Comparison of ENCODE assay signal across 11 mouse cellular contexts in genomic region chr13:63324311-63324710, GRCm38 (mm10).
DNase-seq lines count a peak whose midpoint lies in the region; ATAC-seq and TF ChIP-seq lines count a peak whose summit lies in the region.
"Had no signal": no experiment of that assay in that cellular context is flagged by ENCODE, and none has a peak within 500 bp of the region (broad histone marks: within the 10 kb centered on the region; RNA-seq: fewer than 3 reads in every experiment).

No protein-coding gene starts in this region.

- peak overlapping the region; percentile 76 for H3K27ac ChIP-seq in heart, embryonic 13.5 days (replicated peaks)
- H3K27ac ChIP-seq in lung, embryonic 15.5 days: peak overlapping the region; percentile 65
- H3K27ac ChIP-seq in embryonic facial prominence, embryonic 14.5 days (replicated peaks; ENCODE audit: low read depth, low read length): peak overlapping the region; percentile 67
- peak overlapping the region; percentile 46; the same call in 1 of the 2 replicates for H3K27ac ChIP-seq in stomach, embryonic 14.5 days (ENCODE audit: low read length)
- H3K27ac ChIP-seq in midbrain, embryonic 16.5 days (ENCODE audit: low read length): no peak overlapping the region

- H3K9ac ChIP-seq in heart, embryonic 13.5 days: 0 out of 2 replicates have a peak overlapping the region, but pooled peaks have one; percentile 37
- H3K9ac ChIP-seq in lung, embryonic 15.5 days: no peak overlapping the region
- H3K9ac ChIP-seq in embryonic facial prominence, embryonic 14.5 days (ENCODE audit: low read depth, low read length): no peak overlapping the region
- H3K9ac ChIP-seq in stomach, embryonic 14.5 days (replicated peaks; ENCODE audit: low read depth, low read length): no peak overlapping the region
- no peak overlapping the region for H3K9ac ChIP-seq in midbrain, embryonic 16.5 days (ENCODE audit: low read depth, low read length)

- no peaks in the 10 kb centered on the region for H3K27me3 ChIP-seq in heart, embryonic 13.5 days (replicated peaks)
- H3K27me3 ChIP-seq in lung, embryonic 15.5 days: no peaks in the 10 kb centered on the region
- no peaks in the 10 kb centered on the region for H3K27me3 ChIP-seq in embryonic facial prominence, embryonic 14.5 days (replicated peaks; ENCODE audit: control insufficient read depth, insufficient read depth, low read length)
- no peaks in the 10 kb centered on the region for H3K27me3 ChIP-seq in stomach, embryonic 14.5 days (ENCODE audit: control insufficient read depth, insufficient read depth, low read length)
- no peaks in the 10 kb centered on the region for H3K27me3 ChIP-seq in midbrain, embryonic 16.5 days (ENCODE audit: control insufficient read depth, insufficient read depth, low read depth, low read length)

- H3K9me3 ChIP-seq in heart, embryonic 13.5 days: no peaks in the 10 kb centered on the region
- H3K9me3 ChIP-seq in lung, embryonic 15.5 days: no peaks in the 10 kb centered on the region
- no peaks in the 10 kb centered on the region for H3K9me3 ChIP-seq in embryonic facial prominence, embryonic 14.5 days (ENCODE audit: control insufficient read depth, low read length)
- H3K9me3 ChIP-seq in stomach, embryonic 14.5 days (ENCODE audit: control insufficient read depth, low read depth, low read length): no peaks in the 10 kb centered on the region
- H3K9me3 ChIP-seq in midbrain, embryonic 16.5 days (replicated peaks; ENCODE audit: control insufficient read depth, low read length, poor library complexity, severe bottlenecking): no peaks in the 10 kb centered on the region

- ATAC-seq in heart, embryonic 13.5 days (ENCODE audit: extremely low read depth, insufficient number of reproducible peaks, low FRiP score, low TSS enrichment): no peak
- no peak for ATAC-seq in lung, embryonic 15.5 days (ENCODE audit: borderline replicate concordance, extremely low read depth, low FRiP score, low TSS enrichment)
- ATAC-seq in embryonic facial prominence, embryonic 14.5 days (ENCODE audit: low read depth): no peak
- no peak for ATAC-seq in stomach, embryonic 14.5 days (ENCODE audit: insufficient number of reproducible peaks, insufficient read depth, low FRiP score, low read depth)
- no peak for ATAC-seq in midbrain, embryonic 16.5 days

- WGBS in heart, embryonic 13.5 days: 72% methylated on average over 3 of the region's 3 CpGs
- 55% methylated on average over 3 of the region's 3 CpGs for WGBS in lung, embryonic 15.5 days
- 60% methylated on average over 3 of the region's 3 CpGs for WGBS in lung, adult 2 months
- 27% methylated on average over 3 of the region's 3 CpGs for WGBS in embryonic facial prominence, embryonic 14.5 days
- 60% methylated on average over 3 of the region's 3 CpGs for WGBS in stomach, embryonic 14.5 days
- WGBS in midbrain, embryonic 16.5 days: 81% methylated on average over 3 of the region's 3 CpGs

- DNase-seq in heart, postnatal 10 days: no peak
- DNase-seq in lung, adult 2 months: no peak
- no peak for DNase-seq in embryonic facial prominence, embryonic 14.5 days (ENCODE audit: low spot score)
- DNase-seq in cerebellum, adult 9-11 months: no peak
- DNase-seq: cerebellum, adult 11 months; lung, postnatal 4 days; thymus, postnatal 25 days had no signal

- no peak for TF ChIP-seq POLR2A in lung, adult 2 months (IDR thresholded peaks at IDR 0.05; ENCODE audit: borderline replicate concordance, extremely low read depth, low read depth, low read length)

- H3K4me2 ChIP-seq in heart, embryonic 13.5 days: no peak overlapping the region
- H3K4me2 ChIP-seq in lung, embryonic 15.5 days: no peak overlapping the region
- H3K4me2 ChIP-seq in embryonic facial prominence, embryonic 14.5 days (ENCODE audit: low read depth, low read length): no peak overlapping the region
- no peak overlapping the region for H3K4me2 ChIP-seq in stomach, embryonic 14.5 days (replicated peaks; ENCODE audit: low read depth, low read length)
- no peak overlapping the region for H3K4me2 ChIP-seq in midbrain, embryonic 16.5 days (ENCODE audit: low read length)

- H3K4me3 ChIP-seq in heart, embryonic 13.5 days: no peak overlapping the region
- H3K4me3 ChIP-seq in lung, embryonic 15.5 days: no peak overlapping the region
- no peak overlapping the region for H3K4me3 ChIP-seq in lung, adult 2 months (replicated peaks; ENCODE audit: extremely low read depth, low read depth, low read length)
- H3K4me3 ChIP-seq in embryonic facial prominence, embryonic 14.5 days (ENCODE audit: low read depth, low read length): no peak overlapping the region
- no peak overlapping the region for H3K4me3 ChIP-seq in stomach, embryonic 14.5 days (ENCODE audit: low read depth, low read length)
- no peak overlapping the region for H3K4me3 ChIP-seq in midbrain, embryonic 16.5 days (ENCODE audit: low read depth, low read length)

- no peak for TF ChIP-seq CTCF in lung, adult 2 months (IDR thresholded peaks at IDR 0.05; ENCODE audit: insufficient read depth, low read length)

- intact Hi-C loops in heart, postnatal 10 days (cut with DNase I): no loop called here

- peaks cover 34% of the 10 kb centered on the region for H3K4me1 ChIP-seq in heart, embryonic 13.5 days
- peaks cover 27% of the 10 kb centered on the region for H3K4me1 ChIP-seq in lung, embryonic 15.5 days
- peaks cover 13% of the 10 kb centered on the region for H3K4me1 ChIP-seq in lung, adult 2 months (ENCODE audit: control insufficient read depth, insufficient read depth, low read length)
- peaks cover 25% of the 10 kb centered on the region for H3K4me1 ChIP-seq in embryonic facial prominence, embryonic 14.5 days (ENCODE audit: control insufficient read depth, insufficient read depth, low read length)
- H3K4me1 ChIP-seq in stomach, embryonic 14.5 days (ENCODE audit: control insufficient read depth, insufficient read depth, low read length): 0 out of 2 replicates have a peak, but pooled peaks cover 3% of the 10 kb centered on the region
- no peaks in the 10 kb centered on the region for H3K4me1 ChIP-seq in midbrain, embryonic 16.5 days (ENCODE audit: control insufficient read depth, insufficient read depth, low read length)

- 0 out of 2 replicates have a peak, but pooled peaks cover 10% of the 10 kb centered on the region for H3K36me3 ChIP-seq in heart, embryonic 13.5 days
- no peaks in the 10 kb centered on the region for H3K36me3 ChIP-seq in lung, embryonic 15.5 days
- no peaks in the 10 kb centered on the region for H3K36me3 ChIP-seq in embryonic facial prominence, embryonic 14.5 days (ENCODE audit: control insufficient read depth, insufficient read depth, low read length)
- H3K36me3 ChIP-seq in stomach, embryonic 14.5 days (ENCODE audit: control insufficient read depth, insufficient read depth, low read length): no peaks in the 10 kb centered on the region
- no peaks in the 10 kb centered on the region for H3K36me3 ChIP-seq in midbrain, embryonic 16.5 days (ENCODE audit: control insufficient read depth, insufficient read depth, low read length)
